Mouse (Mus musculus) CH12.LX (cell line): ENCODE results near the gene Ugt1a2. TPM values are rescaled to one million over a fixed set of nuclear protein-coding genes. Genes with fewer than 3 reads are reported as not detected.

Experiments
- DNase-seq: peaks from one replicate; pipeline ENCODE4 v3.0.0-alpha.2; 2013; ENCODE audit errors: extremely low read depth
- H3K27ac ChIP-seq: 2 replicates; pipeline ENCODE4 v1.5.1; 2012; ENCODE audit warnings: low read depth, mild to moderate bottlenecking, control low read depth, moderate library complexity; ENCODE audit not compliant: insufficient read depth
- H3K27me3 ChIP-seq: replicated peaks from 2 replicates; pipeline ENCODE3; 2012; ENCODE audit warnings: inconsistent platforms
- H3K36me3 ChIP-seq, 2 experiments: replicated peaks in 1 of 2; 2 replicates each; pipeline versions ENCODE3 to v1.6.1; 2012; ENCODE audit warnings: inconsistent platforms in 1 of 2, low read length in 1 of 2, mild to moderate bottlenecking in 1 of 2, mixed read lengths in 1 of 2, moderate library complexity in 1 of 2; ENCODE audit not compliant: control insufficient read depth in 1 of 2, insufficient read depth in 1 of 2
- H3K4me1 ChIP-seq, 2 experiments: 2 replicates each; pipeline ENCODE4 v1.6.1; 2012; ENCODE audit warnings: inconsistent platforms in 1 of 2, moderate library complexity in 1 of 2; ENCODE audit not compliant: insufficient read depth in 2 of 2, control insufficient read depth in 1 of 2
- H3K4me2 ChIP-seq: 2 replicates; pipeline ENCODE4 v1.6.1; 2012; ENCODE audit warnings: low read depth, mild to moderate bottlenecking, control low read depth; ENCODE audit not compliant: poor library complexity, insufficient read depth, severe bottlenecking
- H3K4me3 ChIP-seq, 3 experiments: fragments of 150-350 bp in 1 of 3; sonication (generic) in 1 of 3; replicated peaks in 1 of 3; 2 replicates each; pipeline versions ENCODE3 to v1.5.1; 2011 to 2012; ENCODE audit warnings: low read depth in 2 of 3, low read length in 2 of 3, mild to moderate bottlenecking in 2 of 3, moderate library complexity in 2 of 3, control low read depth in 1 of 3, improper control_type of control experiment in 1 of 3, inconsistent platforms in 1 of 3, mixed read lengths in 1 of 3; ENCODE audit not compliant: poor library complexity in 1 of 3
- H3K79me2 ChIP-seq: replicated peaks from 2 replicates; pipeline ENCODE4 v1.6.1; 2012; ENCODE audit warnings: mild to moderate bottlenecking, moderate library complexity; ENCODE audit not compliant: control insufficient read depth, poor library complexity, insufficient read depth, severe bottlenecking; ENCODE audit errors: extremely low read depth
- H3K9ac ChIP-seq: 2 replicates; pipeline ENCODE4 v1.6.1; 2012; ENCODE audit warnings: low read depth, mild to moderate bottlenecking, control low read depth, moderate library complexity; ENCODE audit not compliant: insufficient read depth
- H3K9me3 ChIP-seq: replicated peaks from 2 replicates; pipeline ENCODE3; 2012; ENCODE audit warnings: low read length, inconsistent platforms, mixed read lengths
- BHLHE40 ChIP-seq: IDR thresholded peaks from 2 replicates; pipeline ENCODE4 v1.6.1; 2011; ENCODE audit warnings: mild to moderate bottlenecking, low read depth, low read length, improper control_type of control experiment
- CHD1 ChIP-seq: IDR thresholded peaks from 2 replicates; pipeline ENCODE4 v1.6.1; 2012; ENCODE audit warnings: low read depth, low read length, improper control_type of control experiment, inconsistent platforms
- CHD2 ChIP-seq: IDR thresholded peaks from 2 replicates; pipeline ENCODE4 v1.6.1; 2011; ENCODE audit warnings: low read length, improper control_type of control experiment
- IRF4 ChIP-seq: IDR thresholded peaks from 2 replicates; pipeline ENCODE4 v1.6.1; 2014; ENCODE audit warnings: low read depth, mild to moderate bottlenecking, inconsistent platforms, low read length, improper control_type of control experiment
- JUN ChIP-seq: IDR thresholded peaks from 2 replicates; pipeline ENCODE4 v1.6.1; 2011; ENCODE audit warnings: low read depth, mild to moderate bottlenecking, low read length, improper control_type of control experiment, moderate library complexity; ENCODE audit not compliant: insufficient read depth
- KAT2A ChIP-seq: IDR thresholded peaks from 2 replicates; pipeline ENCODE4 v1.6.1; 2012; ENCODE audit warnings: low read length, improper control_type of control experiment, inconsistent platforms; ENCODE audit not compliant: insufficient replicate concordance
- MAX ChIP-seq: IDR thresholded peaks from 2 replicates; pipeline ENCODE4 v1.6.1; 2011; ENCODE audit warnings: low read length, improper control_type of control experiment
- MYC ChIP-seq: IDR thresholded peaks from 2 replicates; pipeline ENCODE4 v1.6.1; 2011; ENCODE audit warnings: low read depth, mild to moderate bottlenecking, improper control_type of control experiment, low read length
- NELFE ChIP-seq: IDR thresholded peaks from 2 replicates; pipeline ENCODE4 v1.6.1; 2011; ENCODE audit warnings: low read depth, low read length, improper control_type of control experiment
- NRF1 ChIP-seq: IDR thresholded peaks from 2 replicates; pipeline ENCODE4 v1.6.1; 2014; ENCODE audit warnings: low read depth, mild to moderate bottlenecking, inconsistent platforms, low read length, improper control_type of control experiment, moderate library complexity
- PAX5 ChIP-seq: IDR thresholded peaks from 2 replicates; pipeline ENCODE4 v1.6.1; 2012; ENCODE audit warnings: low read length, inconsistent platforms, mixed read lengths
- POLR2A ChIP-seq: IDR thresholded peaks from 2 replicates; pipeline ENCODE4 v1.6.1; 2011; ENCODE audit warnings: low read depth, mild to moderate bottlenecking, improper control_type of control experiment, low read length
- POLR2AphosphoS2 ChIP-seq: IDR thresholded peaks from 2 replicates; pipeline ENCODE4 v1.6.1; 2011; ENCODE audit warnings: low read depth, low read length, improper control_type of control experiment
- SMC3 ChIP-seq: IDR thresholded peaks from 2 replicates; pipeline ENCODE4 v1.6.1; 2011; ENCODE audit warnings: low read depth, low read length, improper control_type of control experiment
- TCF12 ChIP-seq: IDR thresholded peaks from 2 replicates; pipeline ENCODE4 v1.6.1; 2014; ENCODE audit warnings: low read depth, mild to moderate bottlenecking, inconsistent platforms, low read length, improper control_type of control experiment
- dilution Hi-C: fragments of 300-500 bp; cut with MboI; formaldehyde crosslinking; loops from 2 replicates; pipeline ENCODE4 v1.14.3; 2020; ENCODE audit warnings: low sequenced_read_pairs; ENCODE audit not compliant: extremely low pct_unique_long_range_greater_than_20kb, extremely low pct_ligation_motif_present
- in situ Hi-C: fragments of 300-500 bp; cut with MboI; formaldehyde crosslinking; loops from 3 replicates; pipeline ENCODE4 v1.14.3; 2019; ENCODE audit warnings: low sequenced_read_pairs, low pct_ligation_motif_present, low pct_unique_long_range_greater_than_20kb, mixed read lengths
- polyA plus RNA-seq: library from polyadenylated mRNA; unstranded; fragments of >175 nt; gene quantifications from 2 replicates; pipeline ENCODE4 v1.2.1, GENCODE M21; 2012; ENCODE audit warnings: low read depth; ENCODE audit not compliant: insufficient read length
- total RNA-seq, 2 experiments: library from RNA; depleted of rRNA; stranded (reverse); fragments of 300-350 nt in 1 of 2; fragments of >200 nt in 1 of 2; gene quantifications; 2 replicates each; pipeline ENCODE4 v1.2.3; 2012 to 2014

Gene Ugt1a2
- total and polyA plus RNA-seq, 3 experiments, result not detected

DNA sequence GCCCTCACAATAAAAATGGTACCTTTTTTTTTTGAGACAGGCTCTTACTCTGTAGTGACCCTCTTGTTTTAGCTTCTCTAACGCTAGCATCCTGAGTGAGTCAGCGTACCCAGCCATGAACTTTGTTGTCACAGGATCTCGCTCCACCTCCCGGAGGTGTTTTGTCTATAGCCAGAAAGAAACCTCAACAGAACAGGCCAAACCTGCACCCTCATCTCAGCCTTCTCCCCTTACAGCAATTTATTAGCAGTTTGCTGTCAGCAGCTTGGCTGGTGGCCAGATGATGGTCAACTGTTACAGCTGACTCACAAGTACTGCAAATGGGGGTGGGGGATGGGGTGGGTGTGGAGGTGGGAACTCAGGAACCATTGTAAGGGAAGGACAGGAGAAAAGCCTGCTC lies 61.9 kb downstream of the Ugt1a2 start:
- H3K4me2 ChIP-seq, result no peak overlapping the region
- no peak overlapping the region for H3K27ac ChIP-seq
- peaks cover 2 to 29% of the 10 kb centered on the region in 2 experiments; a peak in 3 of 4 replicates for H3K4me1 ChIP-seq
- no peak overlapping the region for H3K9ac ChIP-seq
- no peaks in the 10 kb centered on the region for H3K27me3 ChIP-seq
- dilution Hi-C loops, result no loop called here
- no peak for TF ChIP-seq NRF1
- TF ChIP-seq KAT2A, result 0 out of 2 replicates have a peak, but pooled peaks have one; percentile 14
- no peak for TF ChIP-seq CHD1
- peak; percentile 73; the same call in 1 of the 2 replicates for TF ChIP-seq POLR2AphosphoS2
- peak; percentile 17 for TF ChIP-seq POLR2A
- TF ChIP-seq CHD2, result 0 out of 2 replicates have a peak, but pooled peaks have one; percentile 20
- TF ChIP-seq MYC, result no peak
- TF ChIP-seq SMC3, result no peak
- no peak for DNase-seq
- H3K36me3 ChIP-seq, result peaks cover 44 to 75% of the 10 kb centered on the region in 2 experiments
- no peaks in the 10 kb centered on the region for H3K79me2 ChIP-seq
- H3K9me3 ChIP-seq, result peaks cover 20% of the 10 kb centered on the region
- in situ Hi-C loops, result no loop called here
- H3K4me3 ChIP-seq, result no peak overlapping the region

DNA sequence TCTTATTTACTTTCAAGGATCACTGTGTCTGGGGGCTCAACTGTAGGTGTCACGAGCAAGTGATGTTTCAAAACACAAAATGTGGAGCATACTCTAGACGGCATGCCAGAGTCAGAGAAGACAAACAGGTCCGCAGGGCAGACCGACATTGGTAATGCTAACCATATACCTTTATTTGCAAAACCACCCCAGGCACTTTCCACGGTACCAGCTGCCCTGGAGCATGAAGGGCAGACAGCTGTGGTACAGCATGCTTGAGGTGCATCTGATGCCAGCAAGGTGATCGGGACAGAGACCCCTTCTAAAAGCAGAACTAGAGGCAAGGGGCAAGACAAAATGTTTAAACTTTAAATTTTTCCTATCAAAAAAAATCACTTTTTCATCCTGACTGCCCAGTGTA lies 62.6 kb downstream of the Ugt1a2 start:
- H3K9me3 ChIP-seq, result peaks cover 13% of the 10 kb centered on the region
- H3K4me2 ChIP-seq, result no peak overlapping the region
- peaks cover 2 to 29% of the 10 kb centered on the region in 2 experiments; a peak in 3 of 4 replicates for H3K4me1 ChIP-seq
- H3K4me3 ChIP-seq, result no peak overlapping the region
- no peaks in the 10 kb centered on the region for H3K27me3 ChIP-seq
- no peak overlapping the region for H3K27ac ChIP-seq
- H3K79me2 ChIP-seq, result no peaks in the 10 kb centered on the region
- TF ChIP-seq JUN, result no peak
- no peak for TF ChIP-seq NELFE
- in situ Hi-C loops (no loop called here), dilution Hi-C loops (no loop called here)
- no peak for DNase-seq
- H3K9ac ChIP-seq, result no peak overlapping the region
- H3K36me3 ChIP-seq, result peaks cover 51 to 82% of the 10 kb centered on the region in 2 experiments

DNA sequence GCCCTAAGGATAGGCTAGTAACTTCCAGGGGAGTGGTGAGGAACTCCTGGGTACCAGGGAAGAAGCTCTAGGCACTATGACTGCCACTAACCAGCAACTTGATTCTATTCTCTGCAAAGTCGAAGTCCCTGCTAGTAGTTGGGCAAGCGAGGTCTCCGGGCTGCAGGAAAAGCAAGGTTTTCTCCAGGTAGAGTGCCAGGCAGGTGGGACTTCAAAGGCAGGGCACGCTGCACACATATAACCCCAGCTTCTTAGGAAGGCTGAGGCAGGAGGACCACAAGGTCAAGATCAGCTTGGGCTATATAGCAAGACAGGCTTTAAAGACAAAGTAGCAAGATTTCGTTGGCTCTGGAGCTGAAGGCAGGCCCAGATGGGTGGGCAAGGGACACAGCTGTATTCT lies 63.4 kb downstream of the Ugt1a2 start:
- in situ Hi-C loops (no loop called here), dilution Hi-C loops (no loop called here)
- Histone ChIP-seq H3K27ac (no peak overlapping the region), H3K9me3 (peaks cover 12% of the 10 kb centered on the region), H3K27me3 (no peaks in the 10 kb centered on the region), H3K4me3 (no peak overlapping the region), H3K4me1 (peaks cover 2 to 29% of the 10 kb centered on the region in 2 experiments; a peak in 3 of 4 replicates), H3K36me3 (peaks cover 60 to 90% of the 10 kb centered on the region in 2 experiments), H3K79me2 (no peaks in the 10 kb centered on the region), H3K9ac (no peak overlapping the region), H3K4me2 (no peak overlapping the region)
- DNase-seq, result no peak
- TF ChIP-seq MAX, result no peak
- TF ChIP-seq IRF4, result no peak
- no peak for TF ChIP-seq TCF12
- TF ChIP-seq CHD2, result no peak
- TF ChIP-seq PAX5, result no peak
- no peak for TF ChIP-seq BHLHE40
